Mouse (Mus musculus) embryonic fibroblast, embryonic 13.5 days (primary cell): ENCODE measurements around the gene Ildr2. TPM values are rescaled to one million over a fixed set of nuclear protein-coding genes. Genes with fewer than 3 reads are reported as not detected.

Experiments used
- H3K27ac ChIP-seq: 2 replicates; pipeline ENCODE4 v1.5.1; 2012; ENCODE audit warnings: low read length, control low read depth, inconsistent platforms; ENCODE audit not compliant: insufficient read depth
- H3K4me1 ChIP-seq: 2 replicates; pipeline ENCODE4 v1.6.1; 2011; ENCODE audit warnings: low read length; ENCODE audit not compliant: control insufficient read depth, insufficient read depth
- H3K4me3 ChIP-seq: 2 replicates; pipeline ENCODE4 v1.5.1; 2011; ENCODE audit warnings: mild to moderate bottlenecking, control low read depth, low read length; ENCODE audit not compliant: insufficient read depth
- CTCF ChIP-seq: IDR thresholded peaks from 2 replicates; pipeline ENCODE4 v1.5.1; 2011; ENCODE audit warnings: mild to moderate bottlenecking, control low read depth, low read length, moderate library complexity, borderline replicate concordance; ENCODE audit not compliant: insufficient read depth
- POLR2A ChIP-seq: IDR thresholded peaks from 2 replicates; pipeline ENCODE4 v1.6.1; 2011; ENCODE audit warnings: low read depth, mild to moderate bottlenecking, control low read depth, low read length, moderate library complexity
- polyA plus RNA-seq: library from polyadenylated mRNA; stranded (reverse); fragments of >200 nt; gene quantifications from 2 replicates; pipeline ENCODE4 v1.2.4, GENCODE M21; 2011; ENCODE audit warnings: low read depth; ENCODE audit not compliant: missing spikeins, insufficient read length

The Ildr2 gene
- polyA plus RNA-seq = 1.8 and 4.3 TPM in 2 replicates

GRCm38 (mm10) chr1:166253898-166254894 lies at the start of gene Ildr2:
Ildr2 (plus strand) TSS chr1:166254139.
- H3K4me3 ChIP-seq = peak within 1 kb of the TSS; percentile 35
- H3K27ac ChIP-seq = no peak within 1 kb of the TSS
- TF ChIP-seq CTCF (no peak), POLR2A (no peak)
- peaks cover 12% of the 10 kb centered on the region for H3K4me1 ChIP-seq

- no peak for TF ChIP-seq CTCF
- TF ChIP-seq POLR2A = no peak
- H3K4me1 ChIP-seq = no peaks in the 10 kb centered on the region
- no peak overlapping the region for H3K27ac ChIP-seq
- no peak overlapping the region for H3K4me3 ChIP-seq
These were observed 49.8 kb upstream of the Ildr2 start for GRCm38 (mm10) chr1:166204171-166204570.

GRCm38 (mm10) chr1:166205159-166205558 lies 48.8 kb upstream of the Ildr2 start:
- Histone ChIP-seq H3K4me1 (no peaks in the 10 kb centered on the region), H3K4me3 (no peak overlapping the region), H3K27ac (no peak overlapping the region)
- TF ChIP-seq CTCF (no peak), POLR2A (no peak)

- Histone ChIP-seq H3K4me3 (no peak overlapping the region), H3K4me1 (no peaks in the 10 kb centered on the region), H3K27ac (no peak overlapping the region)
- TF ChIP-seq POLR2A (no peak), CTCF (no peak)
These were observed 44.6 kb upstream of the Ildr2 start for GRCm38 (mm10) chr1:166209371-166209770.

- Histone ChIP-seq H3K4me3 (no peak overlapping the region), H3K4me1 (no peaks in the 10 kb centered on the region), H3K27ac (no peak overlapping the region)
- TF ChIP-seq POLR2A (no peak), CTCF (no peak)
These were observed 39.8 kb upstream of the Ildr2 start for GRCm38 (mm10) chr1:166214181-166214580.

- Histone ChIP-seq H3K4me3 (no peak within 1 kb of the TSS), H3K4me1 (no peaks in the 10 kb centered on the region), H3K27ac (no peak within 1 kb of the TSS)
- TF ChIP-seq CTCF (no peak), POLR2A (no peak)
These were observed 15.5 kb upstream of the Ildr2 start, which contains the start of gene Mael for GRCm38 (mm10) chr1:166238315-166238969. Mael (minus strand) TSS chr1:166238747.

GRCm38 (mm10) chr1:166244285-166244684 lies 9.7 kb upstream of the Ildr2 start:
- Histone ChIP-seq H3K4me3 (no peak overlapping the region), H3K4me1 (no peaks in the 10 kb centered on the region), H3K27ac (no peak overlapping the region)
- TF ChIP-seq POLR2A (no peak), CTCF (no peak)

GRCm38 (mm10) chr1:166255091-166255490 lies 1.2 kb downstream of the Ildr2 start:
- H3K27ac ChIP-seq = no peak overlapping the region
- no peak overlapping the region for H3K4me3 ChIP-seq
- TF ChIP-seq CTCF (no peak), POLR2A (no peak)
- H3K4me1 ChIP-seq = peaks cover 12% of the 10 kb centered on the region

- no peak for TF ChIP-seq POLR2A
- TF ChIP-seq CTCF = no peak
- peaks cover 12% of the 10 kb centered on the region for H3K4me1 ChIP-seq
- no peak overlapping the region for H3K4me3 ChIP-seq
- no peak overlapping the region for H3K27ac ChIP-seq
These were observed 1.7 kb downstream of the Ildr2 start for GRCm38 (mm10) chr1:166255651-166256050.
